Mouse (Mus musculus): ENCODE results near the gene Coro7.
"Not testable (repeated sequence)": the region's sequence is repeated elsewhere in the genome, so short reads cannot be mapped to it uniquely, and the experiment has no call there.

The Coro7 gene

GRCm38 (mm10) chr16:4682628-4683179 is 3.1 kb upstream of the Coro7 start:
- peak; percentile 43 for DNase-seq (ENCODE audit: low read depth, low spot score)

DNA sequence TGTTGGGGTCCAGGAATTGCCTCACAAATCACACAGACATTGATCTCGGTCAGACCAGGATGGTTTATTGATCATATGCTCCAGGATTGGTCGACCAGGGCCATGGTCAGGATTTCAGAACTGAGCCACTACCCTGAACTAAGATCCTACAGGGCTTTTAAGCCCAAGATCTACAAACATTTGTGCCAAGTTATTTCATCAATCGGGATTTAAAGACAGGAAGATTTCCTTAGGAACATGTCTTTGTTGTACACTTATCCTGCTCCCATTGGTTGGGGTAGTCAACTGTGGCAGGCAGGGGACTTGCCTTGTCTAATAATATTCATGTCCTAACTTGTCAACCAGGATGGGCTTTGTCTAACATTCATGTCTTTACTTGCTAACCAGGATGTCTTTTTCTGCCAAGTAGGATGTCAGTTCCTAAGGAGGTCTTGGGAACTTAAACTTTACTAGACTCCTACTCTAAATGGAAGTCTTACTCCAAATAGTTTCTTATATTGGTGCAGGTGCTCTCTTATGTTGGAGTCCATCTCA is 1.4 kb upstream of the Coro7 start:
- not testable (repeated sequence) for DNase-seq (ENCODE audit: low read depth, low spot score)

DNA sequence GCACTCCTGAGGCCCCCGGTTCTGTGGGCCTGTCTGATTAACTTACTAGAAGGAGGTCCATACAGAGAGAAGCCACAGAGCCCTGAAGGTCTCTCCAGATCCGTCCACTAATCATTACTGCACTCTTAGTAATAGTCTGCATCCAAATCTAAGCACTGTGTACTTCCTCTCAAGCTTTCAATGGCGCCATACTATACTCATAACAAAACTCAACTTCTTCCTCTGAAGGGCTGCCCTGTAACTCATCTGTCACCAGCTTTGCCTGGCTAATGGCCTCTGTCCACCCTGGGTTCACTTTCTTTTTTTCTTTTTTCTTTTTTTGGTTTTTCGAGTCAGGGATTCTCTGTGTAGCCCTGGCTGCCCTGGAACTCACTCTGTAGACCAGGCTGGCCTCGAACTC is 1.5 kb downstream of the Coro7 start:
- DNase-seq (ENCODE audit: low read depth, low spot score), result peak; percentile 85

- DNase-seq (ENCODE audit: low read depth, low spot score), result no peak
Observed at GRCm38 (mm10) chr16:4676836-4677235, 2.7 kb downstream of the Coro7 start.

DNA sequence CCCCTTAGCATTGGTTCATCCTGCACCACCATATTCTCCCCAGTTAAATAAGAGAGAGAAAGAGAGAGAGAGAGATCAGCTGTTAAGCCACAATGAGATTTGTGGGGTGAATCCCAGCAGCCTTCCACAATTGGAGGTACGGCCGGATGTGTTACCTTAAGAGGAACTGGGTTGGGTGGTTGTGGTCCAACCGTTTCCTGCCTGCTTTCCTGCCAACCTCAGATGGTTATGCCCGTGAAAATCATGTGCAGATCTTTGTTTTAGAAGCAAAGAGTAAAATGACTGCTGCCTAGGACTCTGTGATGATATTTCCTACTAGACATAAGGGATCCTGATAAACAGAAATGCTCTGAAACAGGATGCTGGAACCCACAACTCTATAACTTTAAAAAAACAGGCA is 5.5 kb downstream of the Coro7 start:
- DNase-seq (ENCODE audit: low read depth, low spot score), result no peak

DNA sequence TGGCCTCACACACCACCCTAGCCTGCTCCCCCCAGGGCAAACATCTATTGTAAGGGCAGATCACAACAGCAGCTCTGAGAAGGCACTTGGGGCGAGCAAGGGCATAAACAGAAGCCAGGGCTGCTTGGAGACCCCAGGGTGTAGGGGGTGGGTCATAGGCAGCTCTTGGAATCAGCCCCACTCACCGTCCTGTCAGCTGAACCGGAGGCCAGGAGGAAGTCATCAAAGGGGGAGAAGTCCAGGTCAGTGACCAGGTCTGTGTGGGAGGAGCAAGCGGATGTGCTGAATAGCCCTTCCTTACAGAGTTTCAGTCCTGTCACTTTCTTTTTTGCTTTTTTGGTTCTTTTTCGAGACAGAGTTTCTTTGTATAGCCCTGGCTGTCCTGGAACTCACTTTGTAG is 9.3 kb downstream of the Coro7 start:
- DNase-seq (ENCODE audit: low read depth, low spot score), result no peak

GRCm38 (mm10) chr16:4667190-4667808 is 12.3 kb downstream of the Coro7 start:
- peak; percentile 86 for DNase-seq (ENCODE audit: low read depth, low spot score)

DNA sequence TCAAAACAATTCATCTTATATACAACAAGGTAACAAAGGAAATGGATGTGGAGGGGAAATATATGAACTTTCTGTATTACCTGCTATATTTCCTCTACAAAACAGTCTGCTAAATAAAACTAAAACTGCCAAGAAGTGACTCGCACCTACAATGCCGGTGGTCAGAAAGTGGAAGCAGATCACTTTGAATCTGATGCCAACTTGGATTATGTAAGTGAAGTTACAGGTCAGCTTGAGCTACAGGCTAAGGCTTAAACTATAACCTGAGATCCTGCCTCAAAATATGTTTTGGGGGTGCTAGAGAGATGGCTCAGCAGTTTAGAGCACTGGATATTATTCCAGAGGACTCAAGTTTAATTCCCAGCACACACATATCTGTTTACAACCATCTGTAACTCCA is 13.9 kb downstream of the Coro7 start:
- no peak for DNase-seq (ENCODE audit: low read depth, low spot score)

GRCm38 (mm10) chr16:4663806-4664205 is 15.8 kb downstream of the Coro7 start:
- DNase-seq (ENCODE audit: low read depth, low spot score), result no peak

GRCm38 (mm10) chr16:4661605-4662004 is 18.0 kb downstream of the Coro7 start:
- DNase-seq (ENCODE audit: low read depth, low spot score), result no peak

DNA sequence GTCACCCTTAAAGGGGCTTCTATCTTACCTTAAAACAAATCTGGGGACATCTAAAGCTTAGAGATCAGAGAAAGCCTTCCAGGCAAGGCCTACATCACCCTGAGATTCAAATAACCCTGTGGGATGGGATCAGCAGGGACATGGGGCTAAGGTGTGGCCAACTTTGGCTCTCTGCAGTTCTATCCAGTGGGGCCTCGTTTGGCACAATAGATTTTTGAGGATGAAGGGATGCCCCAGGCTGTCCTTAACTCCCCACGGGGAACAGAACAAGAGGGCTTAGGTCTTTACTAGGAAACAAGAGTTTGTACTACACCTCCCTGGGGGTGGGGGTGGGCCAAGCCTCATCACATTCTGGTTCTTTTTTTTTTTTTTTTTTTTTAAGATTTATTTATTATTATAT is 20.3 kb downstream of the Coro7 start:
- no peak for DNase-seq (ENCODE audit: low read depth, low spot score)

DNA sequence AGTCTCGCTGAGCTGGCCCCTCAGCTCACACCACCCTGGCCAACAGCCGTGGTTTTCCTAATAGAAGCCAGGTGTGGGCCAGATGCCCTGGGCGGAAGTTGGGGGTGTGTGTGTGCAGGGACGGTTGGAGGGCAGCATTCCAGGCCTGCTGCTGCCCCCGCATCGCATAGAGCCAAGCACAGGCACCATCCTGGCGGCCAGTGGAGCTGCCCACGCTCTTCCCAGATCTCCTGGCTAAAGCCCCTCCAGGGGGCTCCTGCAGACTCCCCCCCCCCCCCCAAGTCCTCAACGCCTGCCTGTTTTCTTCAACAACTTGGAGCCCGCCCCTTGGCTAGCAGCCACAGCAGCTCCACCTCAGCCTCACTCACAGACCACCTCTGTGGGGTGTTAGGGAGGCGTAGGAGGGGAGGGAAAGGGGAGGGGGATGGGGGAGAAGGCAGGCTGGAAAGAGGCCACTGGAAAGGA is 20.8 kb downstream of the Coro7 start:
- no peak for DNase-seq (ENCODE audit: low read depth, low spot score)

DNA sequence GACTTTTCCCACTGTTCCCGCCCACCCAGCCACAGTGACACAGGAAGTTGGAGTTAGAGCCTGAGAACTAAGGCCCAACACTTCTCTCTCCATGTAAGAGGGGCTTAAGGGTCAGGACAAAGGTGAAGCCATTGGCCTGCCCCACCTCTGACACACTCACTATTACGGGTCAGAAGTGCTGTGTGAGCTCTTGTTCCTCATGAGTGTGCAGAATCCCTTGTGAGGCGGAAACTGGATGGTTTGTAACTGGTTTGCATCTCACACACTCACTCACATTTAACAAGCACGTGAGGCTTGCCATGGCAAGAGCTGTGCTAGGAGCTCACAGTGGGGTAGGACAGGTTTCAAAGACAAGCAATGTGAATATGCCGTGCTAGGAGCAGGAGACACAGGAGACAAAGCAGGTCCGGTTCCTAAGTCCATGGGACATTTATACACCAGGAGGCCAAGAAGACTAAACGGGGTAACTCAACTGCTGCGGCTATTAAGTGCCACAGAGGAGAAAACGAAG is 23.0 kb downstream of the Coro7 start:
- DNase-seq (ENCODE audit: low read depth, low spot score), result no peak

DNA sequence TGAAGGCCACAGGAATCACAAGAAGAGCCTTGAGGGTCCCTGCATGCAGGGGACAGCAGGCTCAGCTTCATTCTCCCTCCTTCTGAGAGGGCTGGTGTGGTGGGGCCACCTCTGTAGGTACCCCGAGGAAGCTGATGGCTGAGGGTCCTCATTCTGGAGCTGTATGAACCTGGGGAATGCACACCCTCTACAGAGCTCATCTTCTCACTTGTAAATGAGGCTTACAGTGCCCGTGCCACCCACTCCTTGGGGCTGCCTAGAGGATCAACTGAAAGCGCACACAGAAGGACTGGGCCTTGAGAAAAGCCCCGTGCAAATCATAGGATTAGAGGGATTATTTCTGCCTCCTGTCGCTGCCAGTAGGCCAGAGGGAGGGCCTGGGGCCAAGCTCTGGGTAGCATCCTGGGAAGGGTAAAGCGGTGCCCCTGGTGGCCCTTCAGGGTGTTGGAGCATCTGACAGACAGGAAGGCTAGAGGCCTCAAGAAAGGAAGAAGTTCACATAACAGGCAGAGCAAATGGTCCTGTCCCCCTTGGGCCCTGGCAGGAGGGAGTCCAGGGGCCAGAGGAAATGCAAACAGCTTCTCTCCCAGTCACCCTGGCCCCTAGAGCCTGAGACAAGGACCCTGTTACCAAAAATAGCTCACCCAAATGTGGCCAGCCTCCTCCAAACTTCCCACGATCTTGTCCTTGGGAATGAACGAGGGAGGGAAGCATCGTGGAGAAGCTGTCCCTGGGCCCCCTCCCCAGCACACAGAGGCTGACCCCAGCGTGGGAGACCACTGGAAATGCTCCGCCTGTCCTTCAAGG is 23.6 kb downstream of the Coro7 start:
- no peak for DNase-seq (ENCODE audit: low read depth, low spot score)

GRCm38 (mm10) chr16:4655251-4655734 is 24.3 kb downstream of the Coro7 start:
- no peak for DNase-seq (ENCODE audit: low read depth, low spot score)

DNA sequence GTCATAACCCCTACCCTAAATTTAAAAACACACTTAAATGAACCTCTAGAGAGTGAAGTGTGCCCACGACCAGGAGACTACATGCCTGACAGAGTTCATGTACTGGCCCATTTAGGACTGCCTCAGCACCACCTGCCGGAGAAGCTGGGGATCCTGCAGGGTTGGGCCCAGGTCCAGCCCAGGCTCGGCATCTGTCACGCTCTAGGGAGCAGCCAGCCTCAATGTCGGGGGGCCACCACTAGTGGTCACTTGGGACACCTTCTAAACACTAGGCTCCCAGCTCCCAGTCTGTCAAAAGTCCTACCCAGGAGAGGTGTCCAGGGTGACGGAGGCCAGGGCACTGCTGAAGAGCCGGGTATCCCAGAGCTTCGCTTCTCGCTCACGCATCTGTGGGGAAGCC is 24.9 kb downstream of the Coro7 start:
- no peak for DNase-seq (ENCODE audit: low read depth, low spot score)

DNA sequence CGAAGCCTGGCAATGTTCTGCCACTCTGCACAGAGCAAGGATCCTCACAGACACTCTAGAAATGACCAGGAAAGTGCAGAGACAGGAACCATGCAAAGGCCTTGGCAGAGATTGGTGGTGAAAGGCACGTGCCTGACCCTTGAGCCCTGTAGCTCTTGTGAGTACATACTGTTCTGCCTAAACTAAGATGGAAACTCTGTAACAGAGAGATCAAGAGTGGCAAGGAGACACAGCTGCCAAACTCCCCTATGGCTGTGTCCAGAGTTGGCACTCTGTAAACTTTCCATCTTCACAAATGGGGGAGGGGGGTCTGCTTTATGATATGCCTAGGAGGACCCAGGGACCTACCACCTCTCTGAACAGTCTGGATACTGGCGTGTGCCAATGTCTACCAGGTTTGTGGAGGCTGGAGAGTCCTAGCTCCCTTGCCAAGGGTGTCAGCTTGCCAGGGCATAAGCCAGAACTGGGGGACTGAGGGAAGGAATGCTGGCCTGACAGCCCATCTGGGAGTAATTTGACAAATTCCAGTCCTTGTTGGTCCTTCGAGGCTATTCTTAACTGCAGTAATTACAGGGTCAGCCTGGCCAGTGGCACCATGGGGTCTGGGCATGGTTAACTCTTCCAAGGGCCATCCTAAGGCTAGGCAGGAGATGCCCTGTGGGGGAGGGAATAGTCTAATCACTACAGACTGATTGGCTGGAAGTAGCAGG is 26.7 kb downstream of the Coro7 start:
- no peak for DNase-seq (ENCODE audit: low read depth, low spot score)

GRCm38 (mm10) chr16:4651624-4652023 is 28.0 kb downstream of the Coro7 start:
- no peak for DNase-seq (ENCODE audit: low read depth, low spot score)

DNA sequence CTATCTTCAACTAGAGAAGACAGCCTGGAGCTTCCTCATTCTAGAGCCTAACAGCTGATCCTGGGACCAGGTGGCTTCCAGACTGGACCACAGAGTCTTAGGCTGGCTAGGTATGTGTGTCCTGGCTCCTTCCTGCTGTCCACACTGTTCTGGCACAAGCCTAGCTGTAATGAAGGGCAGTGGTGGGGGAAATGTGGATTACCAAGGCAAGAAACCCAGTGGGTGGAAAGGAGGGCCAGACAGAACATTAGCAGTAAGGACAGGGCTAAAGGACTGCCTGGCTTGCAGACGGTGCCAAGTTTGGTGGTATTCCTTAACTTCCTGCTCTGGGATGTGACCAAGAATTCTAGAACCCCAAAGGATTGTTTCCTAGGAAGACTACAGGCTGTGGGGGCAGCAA is 28.5 kb downstream of the Coro7 start:
- no peak for DNase-seq (ENCODE audit: low read depth, low spot score)

GRCm38 (mm10) chr16:4650161-4650560 is 29.4 kb downstream of the Coro7 start:
- no peak for DNase-seq (ENCODE audit: low read depth, low spot score)

DNA sequence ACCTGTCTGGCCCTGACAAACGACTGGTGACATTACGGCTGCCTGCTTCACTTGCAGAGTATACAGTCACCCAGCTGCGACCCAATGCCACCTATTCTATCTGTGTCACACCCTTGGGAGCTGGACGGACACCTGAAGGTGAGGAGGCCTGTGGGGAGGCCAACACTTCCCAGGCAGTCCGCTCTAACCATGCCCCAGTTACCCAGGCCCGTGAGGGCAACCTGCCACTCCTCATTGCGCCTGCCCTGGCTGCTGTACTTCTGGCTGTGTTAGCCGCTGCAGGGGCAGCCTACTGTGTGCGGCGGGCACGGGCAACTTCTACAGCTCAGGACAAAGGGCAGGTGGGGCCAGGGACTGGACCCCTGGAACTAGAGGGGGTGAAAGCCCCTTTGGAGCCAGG is 29.9 kb downstream of the Coro7 start:
- no peak for DNase-seq (ENCODE audit: low read depth, low spot score)

DNA sequence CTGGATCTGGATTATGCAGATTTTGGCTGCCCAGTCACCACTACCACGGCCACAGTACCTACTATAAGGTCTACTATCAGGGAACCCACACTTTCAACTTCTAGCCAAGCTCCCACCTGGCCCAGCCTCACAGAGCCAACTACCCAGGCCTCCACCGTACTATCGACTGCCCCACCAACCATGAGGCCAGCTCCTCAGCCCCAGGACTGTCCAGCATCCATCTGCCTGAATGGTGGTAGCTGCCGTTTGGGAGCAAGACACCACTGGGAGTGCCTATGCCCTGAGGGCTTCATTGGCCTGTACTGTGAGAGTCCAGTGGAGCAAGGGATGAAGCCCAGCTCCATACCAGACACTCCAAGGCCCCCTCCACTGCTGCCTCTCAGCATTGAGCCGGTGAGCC is 30.4 kb downstream of the Coro7 start:
- no peak for DNase-seq (ENCODE audit: low read depth, low spot score)

Measured in A20 (cell line).